Mouse (Mus musculus): Measurements from ENCODE around the gene Atg9a. TPM values are rescaled to one million over a fixed set of nuclear protein-coding genes. Genes with fewer than 3 reads are reported as not detected.

The Atg9a gene
- polyA plus RNA-seq, 1 experiment from 2014 or later: 26.0 TPM

GRCm38 (mm10) chr1:75218227-75219001 lies 26.4 kb upstream of the Atg9a start:
- H3K36me3 ChIP-seq (ENCODE audit: control insufficient read depth, insufficient read depth, low read length): peaks cover 19% of the 10 kb centered on the region
- no peaks in the 10 kb centered on the region for H3K9me3 ChIP-seq (ENCODE audit: control insufficient read depth, low read length)
- peaks cover 29% of the 10 kb centered on the region for H3K27me3 ChIP-seq (ENCODE audit: control insufficient read depth, insufficient read depth, low read length)
- peak; percentile 40 for ATAC-seq (ENCODE audit: low FRiP score, low TSS enrichment)
- no peak overlapping the region for H3K27ac ChIP-seq (ENCODE audit: low read depth, low read length)
- peak overlapping the region; percentile 57 for H3K4me3 ChIP-seq (ENCODE audit: low read length)
- peak overlapping the region; percentile 54 for H3K9ac ChIP-seq (ENCODE audit: low read depth, low read length)
- WGBS: under 1% methylated on average over 38 of the region's 38 CpGs
- H3K4me2 ChIP-seq (replicated peaks; ENCODE audit: low read depth, low read length): peak overlapping the region; percentile 99
- peaks cover 8% of the 10 kb centered on the region for H3K4me1 ChIP-seq (ENCODE audit: control insufficient read depth, insufficient read depth, low read length)

- Histone ChIP-seq H3K4me3 (ENCODE audit: low read length) (peak overlapping the region; percentile 57), H3K36me3 (ENCODE audit: control insufficient read depth, insufficient read depth, low read length) (peaks cover 24% of the 10 kb centered on the region), H3K4me2 (replicated peaks; ENCODE audit: low read depth, low read length) (peak overlapping the region; percentile 99), H3K27ac (ENCODE audit: low read depth, low read length) (no peak overlapping the region), H3K9ac (ENCODE audit: low read depth, low read length) (peak overlapping the region; percentile 54; the same call in 1 of the 2 replicates), H3K9me3 (ENCODE audit: control insufficient read depth, low read length) (no peaks in the 10 kb centered on the region), H3K27me3 (ENCODE audit: control insufficient read depth, insufficient read depth, low read length) (peaks cover 29% of the 10 kb centered on the region), H3K4me1 (ENCODE audit: control insufficient read depth, insufficient read depth, low read length) (peaks cover 9% of the 10 kb centered on the region)
- 4% methylated on average over 6 of the region's 6 CpGs for WGBS
- no peak for ATAC-seq (ENCODE audit: low FRiP score, low TSS enrichment)
These were observed 25.9 kb upstream of the Atg9a start for GRCm38 (mm10) chr1:75217893-75218226.

GRCm38 (mm10) chr1:75216797-75217585 lies 25.0 kb upstream of the Atg9a start:
- Histone ChIP-seq H3K9me3 (ENCODE audit: control insufficient read depth, low read length) (no peaks in the 10 kb centered on the region), H3K27me3 (ENCODE audit: control insufficient read depth, insufficient read depth, low read length) (peaks cover 29% of the 10 kb centered on the region), H3K4me1 (ENCODE audit: control insufficient read depth, insufficient read depth, low read length) (peaks cover 15% of the 10 kb centered on the region), H3K9ac (ENCODE audit: low read depth, low read length) (no peak overlapping the region), H3K4me3 (ENCODE audit: low read length) (no peak overlapping the region), H3K36me3 (ENCODE audit: control insufficient read depth, insufficient read depth, low read length) (peaks cover 31% of the 10 kb centered on the region), H3K27ac (ENCODE audit: low read depth, low read length) (no peak overlapping the region), H3K4me2 (replicated peaks; ENCODE audit: low read depth, low read length) (no peak overlapping the region)
- no peak for ATAC-seq (ENCODE audit: low FRiP score, low TSS enrichment)
- WGBS: 76% methylated on average over 13 of the region's 13 CpGs

GRCm38 (mm10) chr1:75215785-75216184 lies 23.8 kb upstream of the Atg9a start:
- Histone ChIP-seq H3K4me1 (ENCODE audit: control insufficient read depth, insufficient read depth, low read length) (peaks cover 22% of the 10 kb centered on the region), H3K36me3 (ENCODE audit: control insufficient read depth, insufficient read depth, low read length) (peaks cover 34% of the 10 kb centered on the region), H3K27me3 (ENCODE audit: control insufficient read depth, insufficient read depth, low read length) (peaks cover 28% of the 10 kb centered on the region), H3K4me2 (replicated peaks; ENCODE audit: low read depth, low read length) (no peak overlapping the region), H3K27ac (ENCODE audit: low read depth, low read length) (no peak overlapping the region), H3K9me3 (ENCODE audit: control insufficient read depth, low read length) (no peaks in the 10 kb centered on the region), H3K9ac (ENCODE audit: low read depth, low read length) (no peak overlapping the region), H3K4me3 (ENCODE audit: low read length) (no peak overlapping the region)
- ATAC-seq (ENCODE audit: low FRiP score, low TSS enrichment): no peak
- 96% methylated on average over 9 of the region's 9 CpGs for WGBS

GRCm38 (mm10) chr1:75214886-75215285 lies 22.9 kb upstream of the Atg9a start:
- H3K27ac ChIP-seq (ENCODE audit: low read depth, low read length): peak overlapping the region; percentile 79
- WGBS: 57% methylated on average over 5 of the region's 5 CpGs
- no peak overlapping the region for H3K4me2 ChIP-seq (replicated peaks; ENCODE audit: low read depth, low read length)
- no peak overlapping the region for H3K9ac ChIP-seq (ENCODE audit: low read depth, low read length)
- no peak for ATAC-seq (ENCODE audit: low FRiP score, low TSS enrichment)
- no peaks in the 10 kb centered on the region for H3K9me3 ChIP-seq (ENCODE audit: control insufficient read depth, low read length)
- H3K27me3 ChIP-seq (ENCODE audit: control insufficient read depth, insufficient read depth, low read length): peaks cover 19% of the 10 kb centered on the region
- H3K36me3 ChIP-seq (ENCODE audit: control insufficient read depth, insufficient read depth, low read length): peaks cover 34% of the 10 kb centered on the region
- no peak overlapping the region for H3K4me3 ChIP-seq (ENCODE audit: low read length)
- H3K4me1 ChIP-seq (ENCODE audit: control insufficient read depth, insufficient read depth, low read length): peaks cover 27% of the 10 kb centered on the region

GRCm38 (mm10) chr1:75214442-75214841 lies 22.4 kb upstream of the Atg9a start:
- Histone ChIP-seq H3K9ac (ENCODE audit: low read depth, low read length) (no peak overlapping the region), H3K27ac (ENCODE audit: low read depth, low read length) (peak overlapping the region; percentile 79; the same call in 1 of the 2 replicates), H3K36me3 (ENCODE audit: control insufficient read depth, insufficient read depth, low read length) (peaks cover 34% of the 10 kb centered on the region), H3K4me2 (replicated peaks; ENCODE audit: low read depth, low read length) (no peak overlapping the region), H3K4me1 (ENCODE audit: control insufficient read depth, insufficient read depth, low read length) (peaks cover 25% of the 10 kb centered on the region), H3K9me3 (ENCODE audit: control insufficient read depth, low read length) (no peaks in the 10 kb centered on the region), H3K4me3 (ENCODE audit: low read length) (no peak overlapping the region), H3K27me3 (ENCODE audit: control insufficient read depth, insufficient read depth, low read length) (peaks cover 16% of the 10 kb centered on the region)
- WGBS: 59% methylated on average over 2 of the region's 2 CpGs
- no peak for ATAC-seq (ENCODE audit: low FRiP score, low TSS enrichment)

GRCm38 (mm10) chr1:75213096-75213495 lies 21.1 kb upstream of the Atg9a start:
- H3K4me1 ChIP-seq (ENCODE audit: control insufficient read depth, insufficient read depth, low read length): peaks cover 31% of the 10 kb centered on the region

GRCm38 (mm10) chr1:75212542-75212941 lies 20.5 kb upstream of the Atg9a start:
- no peak overlapping the region for H3K4me2 ChIP-seq (replicated peaks; ENCODE audit: low read depth, low read length)
- no peak for ATAC-seq (ENCODE audit: low FRiP score, low TSS enrichment)
- peaks cover 33% of the 10 kb centered on the region for H3K4me1 ChIP-seq (ENCODE audit: control insufficient read depth, insufficient read depth, low read length)
- H3K9me3 ChIP-seq (ENCODE audit: control insufficient read depth, low read length): no peaks in the 10 kb centered on the region
- H3K4me3 ChIP-seq (ENCODE audit: low read length): no peak overlapping the region
- no peaks in the 10 kb centered on the region for H3K27me3 ChIP-seq (ENCODE audit: control insufficient read depth, insufficient read depth, low read length)
- peaks cover 34% of the 10 kb centered on the region for H3K36me3 ChIP-seq (ENCODE audit: control insufficient read depth, insufficient read depth, low read length)
- no peak overlapping the region for H3K27ac ChIP-seq (ENCODE audit: low read depth, low read length)
- no peak overlapping the region for H3K9ac ChIP-seq (ENCODE audit: low read depth, low read length)
- WGBS: 92% methylated on average over 4 of the region's 4 CpGs

More at GRCm38 (mm10) chr1:75213096-75213495, 21.1 kb upstream of the Atg9a start:
- 90% methylated on average over 7 of the region's 7 CpGs for WGBS
- Histone ChIP-seq H3K36me3 (ENCODE audit: control insufficient read depth, insufficient read depth, low read length) (peaks cover 34% of the 10 kb centered on the region), H3K9me3 (ENCODE audit: control insufficient read depth, low read length) (no peaks in the 10 kb centered on the region), H3K9ac (ENCODE audit: low read depth, low read length) (no peak overlapping the region), H3K27ac (ENCODE audit: low read depth, low read length) (no peak overlapping the region), H3K4me3 (ENCODE audit: low read length) (no peak overlapping the region), H3K27me3 (ENCODE audit: control insufficient read depth, insufficient read depth, low read length) (peaks cover 3% of the 10 kb centered on the region), H3K4me2 (replicated peaks; ENCODE audit: low read depth, low read length) (no peak overlapping the region)
- no peak for ATAC-seq (ENCODE audit: low FRiP score, low TSS enrichment)
